Mouse (Mus musculus) frontal cortex, adult 2 months (tissue): ENCODE measurements around the gene Trappc3. TPM values are rescaled to one million over a fixed set of nuclear protein-coding genes. Genes with fewer than 3 reads are reported as not detected.
"Not testable (repeated sequence)": the region's sequence is repeated elsewhere in the genome, so short reads cannot be mapped to it uniquely, and the experiment has no call there.

ENCODE experiments used
- DNase-seq, 2 experiments: peaks; one replicate each; pipeline ENCODE4 v3.0.0; 2022; ENCODE audit warnings: low spot score in 1 of 2; ENCODE audit errors: extremely low spot score in 1 of 2
- polyA plus RNA-seq: library from polyadenylated mRNA; depleted of rRNA; stranded (reverse); fragments of >200 nt; gene quantifications from 2 replicates; pipeline ENCODE4 v1.2.3, GENCODE M21; 2012; rRNA removed

Trappc3 gene
- polyA plus RNA-seq, result 110 and 111 TPM in 2 replicates

DNA sequence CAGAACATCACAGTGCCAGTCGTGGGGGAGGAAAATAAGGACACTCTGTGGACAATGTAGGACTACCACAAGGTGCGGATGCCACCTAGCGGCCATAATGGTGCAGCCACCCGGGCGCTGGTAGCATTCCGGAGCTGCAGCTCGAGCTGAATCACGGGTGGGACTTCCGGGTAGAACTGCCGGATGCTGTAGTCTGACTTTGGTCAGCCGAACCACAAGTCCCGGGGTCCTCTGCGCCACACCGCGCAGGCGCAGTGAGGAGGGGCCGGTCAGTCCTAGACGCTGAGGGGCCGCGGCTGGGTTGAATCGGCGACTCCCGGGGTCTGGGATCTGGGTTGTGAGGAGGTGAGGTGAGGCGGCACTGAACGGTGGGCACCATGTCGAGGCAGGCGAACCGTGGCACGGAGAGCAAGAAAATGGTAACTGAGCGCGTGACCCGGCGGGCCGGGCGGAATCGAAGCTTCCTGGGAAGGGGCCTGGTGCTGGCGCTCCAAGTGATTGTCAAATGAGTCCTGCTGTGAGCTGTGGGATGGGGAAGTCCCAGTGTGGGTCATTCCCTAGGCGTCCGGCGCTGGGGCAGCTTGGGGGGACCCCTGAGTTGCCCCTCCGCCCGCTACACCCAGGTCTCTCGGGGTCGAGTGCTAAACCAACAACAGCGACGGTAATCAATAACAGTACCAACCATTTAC, at the start of gene Trappc3:
Gene Trappc3, plus strand, starts transcription at position 207 of the 689 bp plus-strand sequence.
- peak; percentile 99 to 100 for DNase-seq

DNA sequence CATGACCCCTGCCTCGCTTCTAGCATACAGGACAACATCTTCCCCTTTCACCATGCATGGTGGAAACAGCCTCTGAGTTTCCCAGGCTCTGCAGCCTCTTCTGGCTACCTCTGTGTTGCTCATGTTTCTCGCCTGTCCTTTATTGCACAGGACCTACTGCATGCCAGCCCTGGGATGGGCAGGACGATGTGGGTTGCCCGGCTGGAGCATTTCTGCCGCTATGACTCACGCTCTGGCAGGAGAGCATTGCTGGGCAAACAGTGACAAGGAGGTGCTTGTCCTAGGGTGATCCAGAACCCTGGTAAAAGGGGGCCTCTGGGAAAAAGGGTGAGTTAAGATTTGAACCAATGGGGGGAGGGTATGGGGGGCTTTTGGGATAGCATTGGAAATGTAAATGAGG, 44.4 kb upstream of the Trappc3 start:
- no peak for DNase-seq

DNA sequence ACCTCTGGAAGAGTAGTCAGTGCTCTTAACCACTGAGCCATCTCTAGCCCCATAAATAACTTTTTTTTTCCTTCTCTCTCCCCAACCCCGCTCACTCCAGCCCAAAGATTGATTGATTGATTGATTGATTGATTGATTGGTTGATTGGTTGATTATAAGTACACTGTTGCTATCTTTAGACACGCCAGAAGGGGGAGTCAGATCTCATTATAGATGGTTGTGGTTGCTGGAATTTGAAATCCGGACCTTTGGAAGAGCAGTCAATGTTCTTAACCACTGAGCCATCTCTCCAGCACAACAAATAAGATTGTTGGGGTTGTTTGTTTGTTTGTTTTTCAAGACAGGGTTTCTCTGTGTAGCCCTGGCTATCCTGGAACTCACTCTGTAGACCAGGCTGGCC, 42.6 kb upstream of the Trappc3 start:
- DNase-seq, result not testable (repeated sequence)

DNA sequence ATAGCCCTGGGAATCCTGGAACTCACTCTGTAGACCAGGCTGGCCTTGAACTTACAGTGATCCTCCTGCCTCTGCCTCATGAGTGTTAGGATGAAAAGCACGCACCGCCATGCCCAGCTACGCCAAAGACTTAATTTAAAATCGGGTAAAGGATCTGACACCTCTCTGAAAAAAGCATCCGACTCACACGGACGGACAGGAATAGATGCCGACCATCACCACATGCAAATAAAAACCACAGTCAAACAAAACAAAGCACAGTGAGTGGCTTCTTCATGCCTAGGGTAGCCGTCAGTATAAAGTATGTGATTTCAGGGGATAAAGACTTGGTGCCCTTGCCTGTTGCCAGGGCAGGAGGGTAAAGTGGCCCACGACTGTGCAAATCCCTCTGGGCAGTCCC, 42.1 kb upstream of the Trappc3 start:
- no peak for DNase-seq

DNA sequence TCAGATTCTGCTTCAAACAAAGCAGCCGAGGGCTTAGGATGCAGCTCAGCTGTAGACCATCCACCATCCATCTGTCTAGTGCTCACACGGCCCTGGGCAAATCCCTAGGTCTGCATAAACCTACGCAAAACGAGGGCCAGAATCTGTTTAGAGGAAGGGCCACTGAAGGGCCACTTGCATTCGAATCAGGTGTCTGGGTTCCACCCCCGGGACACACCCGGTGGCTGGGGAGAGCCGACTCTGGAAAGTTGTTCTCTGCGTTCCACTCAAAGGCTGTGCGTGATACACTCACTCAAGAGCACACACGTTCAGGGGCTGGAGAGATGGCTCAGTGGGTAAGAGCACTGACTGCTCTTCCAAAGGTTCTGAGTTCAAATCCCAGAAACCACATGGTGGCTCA, 39.5 kb upstream of the Trappc3 start:
- DNase-seq, result no peak

DNA sequence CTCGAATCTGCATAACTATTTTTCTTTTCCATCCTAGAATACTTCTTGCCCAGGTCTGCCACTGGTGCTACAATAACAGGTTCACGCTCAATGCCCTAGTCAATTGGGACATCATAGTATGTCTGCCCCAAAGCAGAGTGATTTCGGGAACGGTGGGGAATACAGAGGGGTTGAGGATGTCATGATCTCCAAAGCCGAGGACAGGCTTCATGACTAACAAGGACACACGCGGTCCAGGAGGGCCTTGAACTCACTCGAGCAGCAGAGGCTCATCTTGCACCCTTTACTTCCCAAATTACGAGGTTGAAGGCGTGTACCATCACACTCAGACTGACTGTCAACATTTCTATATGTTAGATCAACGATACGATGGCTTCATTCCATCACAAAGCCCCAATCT, 35.5 kb upstream of the Trappc3 start:
- no peak for DNase-seq

DNA sequence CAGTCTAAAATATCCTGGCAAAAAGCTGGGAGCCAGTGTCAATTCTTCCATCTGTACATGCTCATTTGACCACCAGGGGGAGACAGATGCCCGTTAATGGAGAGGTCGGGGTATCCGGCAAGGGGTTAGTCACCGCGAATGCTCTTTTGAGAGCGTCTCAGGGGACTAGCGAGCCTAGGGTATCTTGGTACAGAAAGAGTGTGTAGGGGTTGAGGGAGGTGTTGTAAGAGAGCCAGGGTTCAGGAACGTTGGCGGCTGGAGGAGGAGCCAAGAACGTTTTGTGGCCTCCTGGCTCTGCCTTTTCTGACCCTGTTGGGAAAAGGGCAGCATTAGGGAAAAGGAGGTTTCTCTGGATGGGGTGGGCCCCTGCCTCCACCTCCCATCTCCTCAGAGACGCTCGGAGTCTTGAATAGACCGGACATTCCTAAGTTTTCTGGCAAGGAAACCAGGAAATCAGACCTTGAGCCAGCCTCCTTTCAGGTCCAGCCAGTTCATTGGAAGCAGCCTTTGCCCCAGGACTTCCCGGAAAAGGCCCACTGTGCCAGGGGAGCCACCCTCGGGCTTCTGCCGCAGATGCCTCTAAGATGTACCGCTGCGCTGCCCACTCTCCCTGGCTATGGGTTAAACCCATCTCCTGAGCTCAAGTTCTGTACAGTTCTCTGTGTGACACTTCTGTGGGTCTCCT, 34.9 kb upstream of the Trappc3 start:
- peak in 1 of 2 experiments; percentile 96 for DNase-seq

DNA sequence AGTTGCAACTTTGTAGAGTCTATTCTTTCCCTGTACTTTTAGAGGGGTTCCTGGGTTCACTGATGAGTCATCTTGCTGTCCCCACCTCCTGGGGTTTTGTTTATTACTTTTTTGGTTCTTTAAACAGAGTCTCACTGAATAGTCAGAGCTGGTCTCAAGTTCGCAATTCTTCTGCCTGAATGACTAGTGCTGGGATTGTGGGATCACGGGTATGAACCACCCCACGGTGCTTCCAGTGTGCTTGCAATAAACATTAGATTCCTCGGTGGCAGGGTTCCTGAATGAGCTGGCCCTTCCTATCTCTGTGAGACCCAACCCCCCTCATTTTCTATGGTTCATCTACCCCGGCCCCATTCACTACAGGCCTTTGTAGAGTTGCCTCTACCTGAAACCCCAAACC, 34.0 kb upstream of the Trappc3 start:
- peak in 1 of 2 experiments; percentile 14 for DNase-seq

DNA sequence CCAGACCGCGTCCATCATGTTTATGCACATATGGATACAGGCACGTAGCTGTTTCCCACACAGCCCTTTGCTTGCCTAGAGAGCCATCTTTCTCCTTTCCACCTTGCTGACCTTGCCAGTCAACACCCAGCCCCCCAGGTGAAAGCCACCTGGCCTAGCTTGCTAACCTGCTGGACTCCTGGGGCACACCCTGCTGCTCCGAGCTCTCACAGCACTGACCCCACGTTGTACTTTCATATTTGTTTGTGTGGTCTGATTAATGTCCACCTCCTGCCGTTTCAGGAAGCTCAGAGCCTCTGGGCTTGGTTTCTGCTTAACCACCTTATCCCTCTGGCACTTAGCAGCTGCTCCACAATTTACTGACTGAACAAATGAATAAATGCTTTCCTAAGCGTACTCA, 32.2 kb upstream of the Trappc3 start:
- DNase-seq, result no peak

DNA sequence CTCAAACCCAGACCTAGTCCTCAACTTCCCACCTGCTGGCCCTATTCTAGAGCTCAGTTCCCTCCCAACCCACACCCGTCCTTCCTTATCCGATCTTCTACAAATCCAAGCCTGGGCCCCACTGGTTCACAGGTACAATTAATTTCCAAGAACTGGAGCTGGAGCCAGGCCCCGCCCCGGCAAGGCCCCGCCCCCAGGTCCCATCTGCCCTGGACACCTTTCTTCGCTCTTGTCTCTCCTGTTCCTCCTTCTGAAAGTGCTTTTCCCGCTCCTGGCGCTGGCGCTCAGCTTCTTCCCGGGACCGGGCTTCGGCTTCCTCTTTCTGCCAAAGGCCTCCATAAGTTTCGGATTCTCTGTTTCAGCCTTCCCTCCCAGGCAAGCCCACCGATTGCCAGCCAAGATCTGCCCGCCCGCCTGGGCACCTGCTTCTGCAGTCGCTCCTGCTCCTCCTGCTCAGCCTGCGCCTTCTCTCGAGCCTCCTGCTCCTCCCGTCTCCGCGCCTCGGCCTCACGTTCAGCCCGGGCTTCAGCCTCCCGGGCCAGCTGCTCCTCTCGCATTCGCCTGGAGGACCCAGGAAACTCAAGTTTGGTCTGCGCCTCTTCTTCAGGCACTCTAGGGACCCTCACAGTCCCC, 28.3 kb upstream of the Trappc3 start:
- DNase-seq, result no peak

DNA sequence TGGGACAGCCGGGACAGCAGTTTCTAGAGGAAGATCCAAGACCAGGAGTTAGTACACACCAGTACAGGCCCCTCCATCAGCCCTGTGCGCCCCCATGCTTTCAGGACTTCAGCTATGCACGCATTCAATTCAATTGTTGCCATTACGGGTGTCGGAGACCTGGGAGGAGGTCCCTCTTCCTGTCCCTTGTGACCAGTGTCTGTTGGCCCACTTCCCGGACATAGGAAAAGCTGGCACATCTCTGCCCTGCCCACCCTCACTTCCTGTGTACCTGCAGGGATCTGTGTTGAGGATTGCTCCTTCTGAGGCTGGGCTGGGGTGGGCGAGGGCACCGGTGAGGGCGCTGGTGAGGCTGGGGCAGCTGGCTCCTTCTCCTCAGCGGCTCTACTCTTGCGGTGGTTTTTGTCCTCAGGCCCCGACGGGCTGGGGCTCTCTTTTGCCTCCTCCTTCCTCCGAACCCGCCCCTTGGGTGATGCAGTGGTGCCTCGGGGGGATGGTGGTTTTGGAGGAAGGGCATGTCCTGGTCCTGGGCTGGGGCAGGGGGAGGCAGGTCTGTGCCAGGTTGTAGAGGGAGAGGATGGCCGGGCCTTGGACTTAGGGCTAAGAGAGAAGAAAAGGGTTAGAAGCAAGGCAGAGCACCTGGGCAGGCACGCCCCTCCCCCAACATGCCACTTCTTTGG, 27.5 kb upstream of the Trappc3 start:
- DNase-seq, result peak in 1 of 2 experiments; percentile 3

DNA sequence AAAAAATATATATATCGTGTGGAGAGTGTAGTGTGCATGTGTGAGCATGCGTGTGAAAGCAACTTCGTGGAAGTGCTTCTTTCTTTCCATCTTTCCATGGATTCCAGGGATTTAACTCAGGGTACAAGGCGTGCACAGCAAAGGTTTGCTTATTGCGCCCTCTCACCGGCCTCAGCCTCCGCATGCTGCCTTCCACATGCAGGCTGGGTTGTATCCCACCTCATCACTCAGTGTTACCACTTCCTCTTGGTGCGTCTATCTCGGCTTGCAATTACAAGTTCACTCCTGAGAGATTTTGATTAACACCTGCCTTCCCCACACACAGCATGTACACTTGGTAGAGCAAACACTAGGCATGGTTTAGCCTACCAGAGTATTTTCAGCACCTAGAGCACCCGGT, 26.9 kb upstream of the Trappc3 start:
- no peak for DNase-seq

DNA sequence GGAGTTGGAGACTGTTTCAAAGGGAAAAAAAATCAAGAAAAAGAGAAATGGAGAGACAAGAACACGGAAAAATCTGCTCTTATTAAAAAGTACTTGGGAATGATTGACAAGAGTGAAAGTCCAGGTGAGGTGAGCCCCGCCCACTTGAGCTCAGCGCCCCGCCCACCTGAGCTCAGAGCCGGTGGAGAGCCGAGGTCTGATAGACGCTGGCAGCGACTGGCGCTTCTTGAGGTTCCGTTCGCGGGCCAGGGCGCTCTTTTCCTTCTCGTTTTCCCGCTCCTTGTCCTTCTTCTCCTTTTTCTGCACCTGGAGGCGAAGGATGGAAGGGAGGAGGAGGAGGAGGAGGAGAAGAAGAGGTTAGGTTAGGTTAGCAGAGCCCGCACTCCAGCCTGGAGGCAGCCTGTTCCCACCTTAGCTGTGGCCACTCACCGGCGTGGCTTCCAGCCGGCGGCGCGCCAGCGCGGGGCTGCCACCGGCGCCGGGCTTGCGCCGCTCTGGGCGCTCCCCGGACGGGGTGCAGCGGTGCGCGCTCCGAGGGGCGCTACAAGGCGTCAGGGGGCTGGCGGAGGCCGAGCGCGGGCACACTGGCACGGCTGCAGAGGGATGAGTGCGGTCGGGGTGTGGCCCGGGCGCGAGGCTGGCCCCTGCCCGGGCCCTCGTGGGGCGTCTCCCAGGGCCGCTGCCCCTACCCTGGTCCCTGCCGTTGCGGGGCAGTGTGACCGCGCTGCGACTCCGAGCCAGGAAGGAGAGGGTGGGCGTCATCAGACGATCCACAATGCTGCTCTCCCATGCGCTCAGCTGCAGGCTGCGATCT, 25.5 kb upstream of the Trappc3 start:
- peak in 1 of 2 experiments; percentile 31 for DNase-seq

DNA sequence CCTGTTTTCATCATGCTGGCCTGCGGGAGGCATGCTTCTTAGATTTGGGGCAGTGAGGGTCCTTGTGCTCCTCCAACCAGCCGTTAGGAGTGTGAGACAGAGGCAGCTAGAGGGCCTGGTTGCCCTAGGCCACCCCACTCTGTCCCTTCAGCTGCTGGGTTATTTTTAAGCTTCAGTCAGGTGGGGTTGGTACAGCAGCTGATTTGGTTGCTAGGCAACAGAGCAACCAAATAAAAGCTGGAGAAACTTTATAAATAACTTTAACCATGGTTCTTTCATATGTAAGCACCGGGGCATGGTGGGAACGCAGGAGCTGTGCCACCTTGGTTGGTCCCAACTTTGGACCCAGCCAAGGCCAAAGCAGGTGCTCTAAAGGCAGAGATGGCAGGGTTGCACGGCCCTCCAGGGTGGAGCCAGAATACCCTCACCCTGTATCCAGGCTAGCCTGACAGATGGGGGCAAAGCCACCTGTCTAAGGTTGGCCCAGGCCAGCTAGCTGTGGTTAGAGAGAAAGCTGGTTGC, 24.3 kb upstream of the Trappc3 start:
- peak in 1 of 2 experiments; percentile 61 for DNase-seq

DNA sequence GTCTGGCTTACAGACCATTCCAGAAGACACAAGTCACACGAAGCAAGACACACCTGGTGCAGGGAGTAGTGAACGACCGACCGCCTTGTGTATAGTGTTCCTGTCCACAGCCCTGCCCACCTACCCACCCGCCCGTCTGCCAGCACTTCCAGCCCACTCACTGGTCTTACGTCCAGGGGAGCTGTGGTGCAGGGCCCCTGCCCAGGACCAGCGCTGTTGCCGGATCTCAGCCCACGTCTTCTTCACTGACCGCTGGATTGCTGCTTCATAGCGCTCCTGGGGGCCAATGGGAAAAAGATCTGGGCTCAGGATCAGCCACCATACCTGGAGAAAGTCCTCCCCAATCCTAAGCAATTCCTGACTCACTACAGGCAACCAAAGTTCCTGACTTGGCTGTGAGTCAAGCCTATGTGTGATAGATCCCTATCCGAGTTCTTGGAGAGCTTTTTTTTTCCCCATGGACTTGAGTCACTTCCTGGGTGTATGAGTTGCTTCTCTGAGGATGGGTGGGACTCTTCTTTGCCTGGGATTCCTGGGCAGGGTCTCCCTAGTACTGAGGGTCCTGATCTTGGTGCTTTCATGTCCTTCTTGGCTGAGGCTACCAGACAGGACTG, 22.2 kb upstream of the Trappc3 start:
- peak in 1 of 2 experiments; percentile 43 for DNase-seq

DNA sequence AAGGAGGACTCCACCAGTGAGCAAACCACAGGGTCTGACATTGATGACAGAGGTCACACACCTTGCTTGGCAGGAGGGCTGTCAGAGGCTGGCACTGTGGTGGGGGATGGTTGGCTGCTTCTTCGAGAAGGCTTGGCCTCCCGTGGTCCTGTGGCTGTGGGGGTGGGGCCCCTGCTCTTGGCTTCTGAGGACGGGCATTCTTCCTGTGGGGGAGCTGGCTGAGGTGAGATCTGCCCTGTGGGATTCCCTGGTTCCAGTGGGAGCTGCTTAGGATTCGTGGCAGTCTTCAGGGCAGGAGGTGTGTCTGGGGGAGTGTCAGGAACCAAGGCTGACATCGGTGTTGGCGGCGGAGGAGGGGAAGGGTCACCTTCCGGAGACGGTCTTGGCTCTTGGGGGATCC, 20.2 kb upstream of the Trappc3 start:
- no peak for DNase-seq

DNA sequence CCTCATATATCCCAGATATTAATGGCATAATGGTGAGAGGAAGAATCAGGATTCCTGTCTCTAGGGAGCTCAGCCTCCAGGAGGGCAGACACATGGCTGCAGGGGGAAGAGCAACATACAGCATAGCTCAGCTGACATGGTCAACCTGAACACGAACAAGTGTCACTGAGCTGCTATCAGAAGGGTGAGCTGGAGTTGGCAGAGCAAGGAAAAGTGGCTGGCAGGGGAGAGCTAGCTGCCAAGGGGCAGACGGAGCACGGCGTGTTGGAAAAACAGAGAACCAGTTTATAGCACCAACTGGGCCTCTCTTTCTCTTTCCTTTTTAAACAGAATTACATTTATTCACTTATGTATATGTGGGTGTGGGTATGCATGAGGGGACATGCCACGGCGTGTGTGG, 19.6 kb upstream of the Trappc3 start:
- no peak for DNase-seq

DNA sequence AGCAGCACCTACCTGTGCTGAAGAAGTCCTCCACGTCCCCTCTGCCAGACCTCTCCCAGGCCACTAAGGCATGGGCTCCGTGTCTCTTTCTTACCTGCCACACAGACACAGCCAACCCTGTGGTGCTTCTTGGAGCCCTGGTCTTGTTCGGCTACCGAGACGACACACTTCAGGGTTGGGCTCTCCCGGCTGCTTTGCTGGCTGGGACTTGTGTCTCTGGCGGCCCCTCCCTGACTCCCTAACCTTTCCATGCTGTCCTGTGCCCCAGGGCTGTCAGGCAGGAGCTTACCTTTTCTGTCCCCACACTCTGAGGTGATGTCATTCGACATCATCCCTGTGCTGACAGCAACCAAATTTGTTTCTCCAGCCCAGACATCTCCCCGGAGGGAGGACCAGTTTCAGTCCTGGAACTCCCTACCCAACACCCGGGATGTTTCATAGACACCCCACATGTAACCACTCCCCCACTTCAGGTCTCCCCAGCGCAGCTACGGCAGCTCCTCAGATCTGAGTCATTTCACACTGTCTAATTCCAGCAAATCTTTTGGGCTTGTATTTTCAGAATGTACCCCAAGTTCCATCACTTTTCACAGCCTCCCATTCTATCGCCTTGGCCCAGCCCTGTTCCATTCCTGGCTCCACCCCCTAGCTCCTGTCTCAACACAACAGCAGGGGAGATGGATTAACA, 15.8 kb upstream of the Trappc3 start:
- DNase-seq, result peak; percentile 76 to 81

DNA sequence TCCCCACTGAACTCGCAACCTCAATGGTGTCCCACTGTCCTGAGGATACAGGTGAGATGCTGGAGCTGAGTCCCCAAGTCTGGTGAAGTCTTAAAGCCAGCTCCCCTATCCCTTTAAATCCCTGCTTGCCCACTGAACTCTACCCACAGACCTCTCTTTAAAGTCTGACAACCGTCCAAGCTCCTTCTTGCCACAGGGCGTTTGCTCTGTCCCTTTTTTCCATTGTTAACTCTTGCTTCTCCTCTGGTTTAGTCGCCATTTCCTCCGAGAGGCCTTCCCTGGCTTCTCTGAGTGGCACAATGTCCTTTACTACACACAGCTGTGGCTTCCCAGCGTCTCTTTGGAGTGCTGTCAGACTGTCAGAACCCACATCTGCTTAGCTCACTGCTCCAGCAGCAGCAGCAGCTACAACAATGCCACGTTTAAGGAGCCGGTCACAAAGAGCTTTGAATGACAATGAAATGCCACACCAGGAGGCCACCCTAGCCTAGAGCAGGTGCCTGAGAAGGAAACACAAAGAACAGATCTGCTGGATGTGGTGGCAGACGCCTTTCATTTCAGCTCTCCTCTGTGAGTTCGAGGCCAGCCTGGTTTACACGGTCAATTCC, 13.8 kb upstream of the Trappc3 start:
- no peak for DNase-seq
